Mouse (Mus musculus) adrenal gland, adult (tissue): Measurements from ENCODE around the gene Psg20.
"Not testable (repeated sequence)": the region's sequence is repeated elsewhere in the genome, so short reads cannot be mapped to it uniquely, and the experiment has no call there.

Experiments used
- DNase-seq, 2 experiments: peaks; one replicate each; pipeline ENCODE4 v3.0.0; 2022 to 2023; ENCODE audit warnings: low spot score in 1 of 2; ENCODE audit not compliant: inconsistent age in 2 of 2

The Psg20 gene

DNA sequence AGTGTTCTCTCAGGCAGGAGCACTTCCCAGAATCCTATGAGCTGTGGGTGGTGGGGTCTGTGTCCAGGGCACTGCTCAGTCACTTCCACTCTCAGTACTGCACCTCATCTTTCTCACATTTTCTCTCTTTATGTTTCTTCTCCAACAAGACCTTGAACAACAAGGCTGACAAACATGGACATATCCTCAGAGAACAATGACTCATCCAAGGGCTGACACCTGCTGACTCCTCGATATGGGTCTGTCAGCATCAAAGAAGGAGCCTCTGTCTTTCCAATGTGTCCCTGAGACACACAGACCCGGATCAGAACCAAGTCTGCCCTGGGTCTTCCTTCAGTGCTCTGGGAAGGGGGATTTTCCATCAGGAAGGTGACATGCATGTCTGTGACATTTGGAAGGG lies at the start of gene Psg20:
Gene Psg20 (minus strand): TSS at position 101 of the 400 bp plus-strand sequence.
- no peak for DNase-seq

DNA sequence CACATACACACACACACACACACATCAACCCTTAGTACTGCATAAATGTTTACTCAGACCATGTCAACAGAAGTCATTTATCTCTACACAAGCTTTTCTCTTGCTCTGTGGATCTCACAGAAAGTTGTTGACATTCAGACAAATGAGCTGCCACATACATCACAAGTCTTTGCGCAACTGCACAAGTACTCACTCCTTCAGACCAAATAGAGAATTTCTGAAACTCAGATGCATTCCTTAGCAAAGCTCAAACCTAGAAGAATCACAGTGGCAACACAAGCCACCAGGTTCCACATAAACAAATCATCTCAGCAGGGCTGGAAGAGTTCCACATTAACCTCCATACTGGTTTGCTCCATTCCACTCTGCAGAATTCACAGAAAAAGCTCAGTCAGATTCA lies 48.5 kb upstream of the Psg20 start:
- no peak for DNase-seq

DNA sequence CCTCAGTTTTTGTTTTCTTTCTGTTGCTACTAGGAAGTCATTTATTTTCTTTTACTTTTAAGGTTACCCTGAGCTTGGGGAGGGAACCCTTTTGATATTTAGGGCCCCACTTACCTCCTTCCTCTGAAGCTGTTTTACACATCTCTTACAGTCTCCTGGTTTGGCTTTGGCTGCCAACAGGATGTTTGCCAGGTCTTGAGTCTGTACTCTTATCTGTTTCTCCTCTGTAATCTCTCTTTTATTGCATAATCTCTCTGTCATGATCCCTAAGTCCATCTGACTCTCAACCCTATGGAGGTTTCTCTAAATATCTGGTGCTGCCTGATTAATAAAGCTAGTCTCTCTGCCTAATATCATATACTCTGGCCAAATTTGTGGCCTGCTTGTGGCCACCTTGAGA lies 47.1 kb upstream of the Psg20 start:
- no peak for DNase-seq

DNA sequence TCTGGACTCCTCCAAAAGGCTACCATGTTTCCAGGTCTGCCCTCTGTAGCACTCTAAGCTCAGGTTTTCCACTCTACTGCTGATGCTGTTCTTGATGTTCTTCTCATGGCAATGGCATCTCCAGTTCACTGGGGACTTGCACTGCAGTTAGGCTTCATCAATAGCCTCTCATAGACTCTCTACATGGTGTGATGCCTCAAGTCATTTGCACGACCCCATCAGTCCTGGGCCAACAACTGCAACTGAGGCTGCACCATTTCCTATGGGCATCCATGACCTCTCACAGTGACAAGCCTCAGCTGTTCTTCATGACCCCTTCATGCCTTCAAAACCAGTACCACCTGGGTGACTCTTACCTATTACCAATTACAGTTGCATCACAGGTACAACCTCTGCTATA lies 42.4 kb upstream of the Psg20 start:
- no peak for DNase-seq

DNA sequence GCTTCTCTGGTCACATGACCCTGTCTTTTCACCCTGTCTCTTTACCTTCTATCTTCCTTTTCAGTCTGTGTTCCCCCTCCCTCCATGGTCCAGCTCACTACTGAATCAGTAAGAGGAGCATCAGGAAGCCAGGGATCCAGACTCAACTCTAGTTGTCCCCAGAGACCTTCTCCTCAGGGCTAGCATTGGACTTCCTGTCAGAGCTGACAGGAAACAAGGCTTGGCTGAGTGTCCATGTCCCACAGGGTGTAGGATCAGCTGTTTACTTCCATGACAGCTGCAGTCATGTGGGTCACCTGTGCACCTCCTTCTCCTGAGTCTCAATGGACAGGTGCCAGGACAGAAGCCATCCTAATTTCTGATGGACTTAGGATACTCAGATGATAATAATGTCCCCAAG lies 39.9 kb upstream of the Psg20 start:
- not testable (repeated sequence) for DNase-seq

DNA sequence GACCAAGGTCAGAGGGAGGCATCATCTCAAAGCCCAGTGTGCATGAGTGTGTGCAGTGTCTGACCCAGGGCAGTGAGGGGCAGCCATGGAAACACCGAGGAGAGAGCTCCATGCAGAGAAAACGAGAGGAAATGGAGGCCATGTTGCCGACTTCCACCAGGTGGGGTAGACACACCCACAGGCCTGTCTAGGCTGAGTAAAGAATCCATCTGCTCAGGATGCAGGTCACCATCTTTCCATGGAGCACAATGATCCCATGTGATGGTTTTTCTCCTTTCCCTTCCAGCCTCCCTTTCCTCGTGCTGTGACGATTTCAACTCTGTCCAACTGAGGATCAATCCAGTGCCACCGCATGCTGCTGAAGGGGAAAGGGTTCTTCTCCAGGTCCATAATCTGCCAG lies 38.0 kb upstream of the Psg20 start:
- DNase-seq = no peak

DNA sequence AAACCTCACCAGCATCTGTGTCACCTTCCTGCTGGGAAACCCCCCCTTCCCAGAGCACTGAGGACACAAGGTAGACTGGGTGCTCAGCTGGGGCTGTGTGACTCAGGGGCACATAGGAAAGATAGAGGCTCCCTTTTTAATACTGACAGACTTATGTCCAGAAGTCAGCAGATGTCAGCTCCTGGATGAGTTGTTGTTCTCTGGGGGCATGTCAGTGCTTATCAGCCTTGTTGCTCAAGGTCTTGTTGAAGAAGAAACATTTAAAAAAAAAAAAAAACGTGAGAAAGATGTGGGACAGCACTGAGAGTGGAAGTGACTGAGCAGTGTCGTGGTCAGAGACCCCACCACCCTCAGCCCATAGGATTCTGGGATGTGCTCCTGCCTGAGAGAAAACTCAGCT lies 31.8 kb upstream of the Psg20 start, which contains the start of gene Psg22:
Gene Psg22 (plus strand): TSS at position 301 of the 400 bp plus-strand sequence.
- no peak for DNase-seq

DNA sequence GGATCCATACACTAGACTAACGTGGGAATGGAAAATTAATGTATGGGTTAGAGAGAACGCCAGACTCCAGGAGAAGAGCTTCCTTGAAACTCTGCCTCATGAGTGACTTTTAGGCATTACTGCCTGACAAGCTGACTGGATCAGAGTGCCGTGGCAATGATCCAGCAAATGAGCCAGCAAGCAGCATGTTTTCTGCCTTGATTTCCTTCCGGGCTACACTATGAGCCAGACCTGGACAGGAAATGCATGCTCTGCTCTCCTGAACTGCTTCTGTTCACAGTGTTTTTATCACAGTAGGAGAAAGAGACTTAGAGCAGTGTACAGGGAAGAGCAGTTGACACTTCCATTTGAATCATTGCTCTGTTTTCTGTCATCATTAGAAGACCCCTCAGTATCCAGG lies 29.6 kb upstream of the Psg20 start:
- DNase-seq = no peak

DNA sequence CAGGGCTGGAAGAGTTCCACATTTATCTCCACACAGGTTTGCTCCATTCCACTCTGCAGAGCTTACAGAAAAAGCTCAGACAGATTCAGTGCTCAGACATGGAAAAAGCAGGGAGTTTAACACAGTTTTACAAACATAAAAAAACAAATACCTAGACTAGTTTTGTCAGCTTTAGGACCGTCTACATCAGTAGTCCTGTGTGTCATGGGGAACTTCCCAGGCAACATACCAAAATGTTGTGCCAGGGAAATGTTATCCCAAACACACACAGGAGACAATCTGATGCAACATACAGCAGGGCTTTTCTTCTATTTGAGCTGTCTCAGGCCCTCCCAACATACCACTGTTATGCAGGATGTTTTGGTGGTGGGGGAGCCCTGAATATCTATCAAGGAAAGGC lies 24.9 kb upstream of the Psg20 start:
- no peak for DNase-seq

DNA sequence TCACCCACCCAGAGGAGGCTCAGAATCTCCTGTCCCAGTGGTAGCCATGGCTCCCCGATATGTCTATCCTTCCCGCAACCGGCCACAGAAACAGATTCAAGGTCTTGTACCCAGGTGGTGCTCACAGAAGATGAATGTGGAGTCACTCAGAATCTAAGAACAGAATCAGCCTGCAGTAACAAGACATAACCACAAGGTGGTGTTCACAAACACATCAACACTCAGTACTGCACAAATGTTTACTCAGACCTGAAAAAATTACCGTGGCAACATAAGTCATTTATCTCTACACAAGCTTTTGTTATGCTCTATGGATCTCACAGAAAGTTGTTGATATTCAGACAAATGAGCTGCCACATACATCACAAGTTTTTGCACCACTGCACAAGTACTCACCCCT lies 24.3 kb upstream of the Psg20 start:
- peak in 1 of 2 experiments; percentile 30 for DNase-seq

DNA sequence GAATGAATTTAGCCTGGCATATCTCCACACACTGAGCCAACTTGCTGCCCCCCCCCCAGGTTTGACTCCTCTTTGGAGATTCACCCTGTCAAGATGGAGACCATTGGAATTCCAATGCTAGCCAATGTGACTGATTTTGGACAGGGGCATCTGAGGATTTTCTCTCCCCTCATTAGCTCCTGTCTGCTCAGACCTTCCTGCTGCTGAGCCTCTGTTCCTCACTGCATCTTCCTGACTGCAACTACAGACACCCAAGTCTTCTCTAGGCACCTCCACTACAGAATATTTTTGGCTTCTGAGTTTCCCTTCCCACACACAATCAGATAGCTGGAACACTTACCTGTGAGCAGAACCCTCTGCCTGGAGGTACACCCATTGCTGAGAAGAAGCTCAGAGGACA lies 399 bp downstream of the Psg20 start:
- DNase-seq = no peak

DNA sequence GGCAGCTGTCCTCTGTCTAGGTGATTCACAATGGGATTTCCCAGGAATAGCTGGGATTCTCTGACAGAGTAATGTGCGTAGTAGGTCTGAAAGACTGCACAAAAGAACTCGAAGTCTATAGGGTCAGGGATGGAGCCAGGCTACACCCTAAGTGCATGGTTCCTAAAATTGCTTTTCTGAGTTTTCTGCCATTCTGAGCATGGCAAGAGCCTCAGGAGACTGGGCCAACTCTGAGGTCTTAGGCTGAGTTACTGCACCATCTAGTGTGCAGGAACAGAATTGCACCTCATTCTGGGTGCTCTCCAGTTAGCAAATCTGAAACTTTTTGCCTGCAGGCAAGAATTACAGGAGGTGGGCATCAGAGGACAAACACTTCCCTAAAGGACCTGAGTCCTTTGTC lies 6.2 kb downstream of the Psg20 start:
- DNase-seq = peak in 1 of 2 experiments; percentile 56

DNA sequence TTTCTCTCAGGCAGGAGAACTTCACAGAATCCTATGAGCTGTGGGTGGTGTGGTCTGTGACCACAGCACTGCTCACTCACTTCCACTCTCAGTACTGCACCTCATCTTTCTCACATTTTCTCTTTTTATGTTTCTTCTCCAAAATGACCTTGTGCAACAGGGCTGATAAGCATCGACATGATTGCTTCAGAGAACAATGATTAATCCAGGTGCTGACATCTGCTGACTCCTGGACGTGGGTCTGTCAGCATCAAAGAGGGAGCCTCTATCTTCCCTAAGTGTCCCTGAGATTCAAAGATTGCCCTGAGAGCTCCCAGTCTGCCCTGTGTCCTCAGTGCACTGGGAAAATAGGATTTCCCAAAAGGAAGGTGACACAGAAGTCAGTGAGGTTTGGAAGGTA lies 29.4 kb downstream of the Psg20 start, which contains the start of gene Psg21:
Gene Psg21 (minus strand): TSS at position 101 of the 400 bp plus-strand sequence.
- not testable (repeated sequence) for DNase-seq

DNA sequence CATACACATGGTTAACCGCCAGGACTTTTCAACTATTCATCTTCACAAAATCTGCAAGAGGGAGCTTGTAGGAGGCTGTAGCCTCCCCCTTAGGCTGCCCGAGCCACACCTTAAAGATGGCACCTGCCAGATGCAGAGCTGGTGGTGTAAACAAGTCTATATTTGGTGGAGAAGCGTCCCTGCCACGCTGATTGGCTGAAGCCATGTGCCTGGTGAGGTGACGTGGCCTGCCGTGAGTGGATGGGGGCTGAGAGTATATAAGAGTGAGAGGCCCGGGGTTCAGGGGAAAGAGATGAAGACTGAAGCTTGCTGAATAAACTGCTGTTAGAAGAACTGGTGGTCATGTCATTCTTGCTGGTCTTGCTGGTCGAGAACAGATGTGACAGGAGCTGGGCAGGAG lies 59.1 kb downstream of the Psg20 start:
- DNase-seq = not testable (repeated sequence)
